Mouse (Mus musculus): ENCODE measurements around the gene Gm8332. TPM values are rescaled to one million over a fixed set of nuclear protein-coding genes. Genes with fewer than 3 reads are reported as not detected.
"Not testable (repeated sequence)": the region's sequence is repeated elsewhere in the genome, so short reads cannot be mapped to it uniquely, and the experiment has no call there.

Gm8332 gene
- not detected in 2 replicates for polyA plus RNA-seq (2015; fragmentation: Nextera tagmentation; extraction: Ambion mirVana)

- H3K4me2 ChIP-seq (replicated peaks); H3K4me3 ChIP-seq (replicated peaks); H3K27ac ChIP-seq; H3K36me3 ChIP-seq; ATAC-seq; H3K4me1 ChIP-seq (replicated peaks); H3K9me3 ChIP-seq; H3K27me3 ChIP-seq (replicated peaks); H3K9ac ChIP-seq: not testable (repeated sequence)
- WGBS = 73% methylated on average over 1 of the region's 2 CpGs
These were observed at the start of gene Gm8332 for GRCm38 (mm10) chr12:88250000-88250399. Gm8332 (minus strand) TSS chr12:88250100.

GRCm38 (mm10) chr12:88297171-88297570, 47.3 kb upstream of the Gm8332 start:
- WGBS = 59% methylated on average over 2 of the region's 2 CpGs
- not testable (repeated sequence) for H3K27ac ChIP-seq; H3K4me2 ChIP-seq (replicated peaks); ATAC-seq; H3K36me3 ChIP-seq; H3K4me1 ChIP-seq (replicated peaks); H3K4me3 ChIP-seq (replicated peaks); H3K9me3 ChIP-seq; H3K9ac ChIP-seq; H3K27me3 ChIP-seq (replicated peaks)

- not testable (repeated sequence) for H3K4me3 ChIP-seq (replicated peaks); H3K9ac ChIP-seq; H3K27me3 ChIP-seq (replicated peaks); H3K9me3 ChIP-seq; H3K36me3 ChIP-seq; H3K4me1 ChIP-seq (replicated peaks); H3K4me2 ChIP-seq (replicated peaks); ATAC-seq; H3K27ac ChIP-seq
- 53% methylated on average over 4 of the region's 4 CpGs for WGBS
These were observed 43.2 kb upstream of the Gm8332 start for GRCm38 (mm10) chr12:88293082-88293481.

- 90% methylated on average over 5 of the region's 5 CpGs for WGBS
- H3K9ac ChIP-seq; H3K9me3 ChIP-seq; H3K4me2 ChIP-seq (replicated peaks); H3K36me3 ChIP-seq; H3K4me3 ChIP-seq (replicated peaks); H3K4me1 ChIP-seq (replicated peaks); H3K27me3 ChIP-seq (replicated peaks); H3K27ac ChIP-seq; ATAC-seq: not testable (repeated sequence)
These were observed 35.3 kb upstream of the Gm8332 start for GRCm38 (mm10) chr12:88285224-88285623.

- not testable (repeated sequence) for ATAC-seq
- WGBS = 89% methylated on average over 5 of the region's 5 CpGs
These were observed 24.5 kb upstream of the Gm8332 start, which contains the start of gene Gm5662 for GRCm38 (mm10) chr12:88274400-88274799. Gm5662 (minus strand) TSS chr12:88274500.

GRCm38 (mm10) chr12:88257241-88257640, 7.3 kb upstream of the Gm8332 start:
- H3K27ac ChIP-seq = no peak overlapping the region
- no peaks in the 10 kb centered on the region for H3K9me3 ChIP-seq
- H3K9ac ChIP-seq = no peak overlapping the region
- no peaks in the 10 kb centered on the region for H3K36me3 ChIP-seq
- 40% methylated on average over 1 of the region's 1 CpGs for WGBS
- no peak overlapping the region for H3K4me3 ChIP-seq (replicated peaks)
- no peaks in the 10 kb centered on the region for H3K4me1 ChIP-seq (replicated peaks)
- no peak for ATAC-seq
- H3K27me3 ChIP-seq (replicated peaks) = no peaks in the 10 kb centered on the region
- H3K4me2 ChIP-seq (replicated peaks) = no peak overlapping the region

More at GRCm38 (mm10) chr12:88274400-88274799, 24.5 kb upstream of the Gm8332 start, which contains the start of gene Gm5662:
- not testable (repeated sequence) for H3K4me2 ChIP-seq (replicated peaks); H3K9ac ChIP-seq; H3K4me3 ChIP-seq (replicated peaks); H3K9me3 ChIP-seq; H3K36me3 ChIP-seq; H3K27ac ChIP-seq; H3K27me3 ChIP-seq (replicated peaks); H3K4me1 ChIP-seq (replicated peaks)

GRCm38 (mm10) chr12:88255917-88256316, 6.0 kb upstream of the Gm8332 start:
- not testable (repeated sequence) for H3K36me3 ChIP-seq; H3K9me3 ChIP-seq; H3K27ac ChIP-seq; H3K27me3 ChIP-seq (replicated peaks); H3K9ac ChIP-seq; H3K4me3 ChIP-seq (replicated peaks); H3K4me2 ChIP-seq (replicated peaks); ATAC-seq; H3K4me1 ChIP-seq (replicated peaks)
- WGBS = 59% methylated on average over 2 of the region's 2 CpGs

- H3K4me1 ChIP-seq (replicated peaks); H3K9ac ChIP-seq; H3K4me3 ChIP-seq (replicated peaks); H3K36me3 ChIP-seq; ATAC-seq; H3K27ac ChIP-seq; H3K4me2 ChIP-seq (replicated peaks); H3K9me3 ChIP-seq; H3K27me3 ChIP-seq (replicated peaks): not testable (repeated sequence)
These were observed 4.1 kb downstream of the Gm8332 start for GRCm38 (mm10) chr12:88245786-88246185.

- H3K9me3 ChIP-seq; H3K4me3 ChIP-seq (replicated peaks); H3K4me1 ChIP-seq (replicated peaks); H3K9ac ChIP-seq; ATAC-seq; H3K27ac ChIP-seq; H3K36me3 ChIP-seq; H3K27me3 ChIP-seq (replicated peaks); H3K4me2 ChIP-seq (replicated peaks): not testable (repeated sequence)
- WGBS = 65% methylated on average over 1 of the region's 1 CpGs
These were observed 7.0 kb downstream of the Gm8332 start for GRCm38 (mm10) chr12:88242940-88243339.

- Histone ChIP-seq H3K9ac (no peak overlapping the region), H3K4me2 (replicated peaks) (no peak overlapping the region), H3K4me3 (replicated peaks) (no peak overlapping the region), H3K36me3 (no peaks in the 10 kb centered on the region), H3K27ac (no peak overlapping the region), H3K4me1 (replicated peaks) (no peaks in the 10 kb centered on the region), H3K9me3 (no peaks in the 10 kb centered on the region), H3K27me3 (replicated peaks) (no peaks in the 10 kb centered on the region)
- no peak for ATAC-seq
- 91% methylated on average over 3 of the region's 3 CpGs for WGBS
These were observed 30.5 kb downstream of the Gm8332 start for GRCm38 (mm10) chr12:88219445-88219844.

- not testable (repeated sequence) for H3K27me3 ChIP-seq (replicated peaks); H3K27ac ChIP-seq; ATAC-seq
These were observed 31.8 kb downstream of the Gm8332 start for GRCm38 (mm10) chr12:88218059-88218458.

GRCm38 (mm10) chr12:88214641-88215040, 35.3 kb downstream of the Gm8332 start:
- no peak for ATAC-seq
- no peak overlapping the region for H3K4me3 ChIP-seq (replicated peaks)
- 84% methylated on average over 12 of the region's 12 CpGs for WGBS
- no peaks in the 10 kb centered on the region for H3K4me1 ChIP-seq (replicated peaks)
- no peaks in the 10 kb centered on the region for H3K9me3 ChIP-seq
- H3K27ac ChIP-seq = no peak overlapping the region
- no peak overlapping the region for H3K9ac ChIP-seq
- H3K4me2 ChIP-seq (replicated peaks) = no peak overlapping the region
- no peaks in the 10 kb centered on the region for H3K36me3 ChIP-seq
- no peaks in the 10 kb centered on the region for H3K27me3 ChIP-seq (replicated peaks)

More at GRCm38 (mm10) chr12:88218059-88218458, 31.8 kb downstream of the Gm8332 start:
- H3K9me3 ChIP-seq; H3K4me3 ChIP-seq (replicated peaks); H3K4me1 ChIP-seq (replicated peaks); H3K36me3 ChIP-seq; H3K4me2 ChIP-seq (replicated peaks); H3K9ac ChIP-seq: not testable (repeated sequence)

- not testable (repeated sequence) for H3K36me3 ChIP-seq; H3K4me2 ChIP-seq (replicated peaks); H3K4me1 ChIP-seq (replicated peaks); H3K27ac ChIP-seq; ATAC-seq; H3K9me3 ChIP-seq; H3K4me3 ChIP-seq (replicated peaks); H3K27me3 ChIP-seq (replicated peaks); H3K9ac ChIP-seq
- 89% methylated on average over 9 of the region's 9 CpGs for WGBS
These were observed 38.4 kb downstream of the Gm8332 start for GRCm38 (mm10) chr12:88211458-88211857.

Measured in intestine, embryonic 15.5 days (tissue).